Mouse (Mus musculus): Measurements from ENCODE around the gene Letmd1. TPM values are rescaled to one million over a fixed set of nuclear protein-coding genes. Genes with fewer than 3 reads are reported as not detected.
A peak's percentile ranks its signal among the peaks of the same experiment; 100 is the strongest.

Gene Letmd1
- polyA plus RNA-seq, 1 experiment = 589 TPM

- Histone ChIP-seq H3K27ac (replicated peaks; ENCODE audit: low read depth, low read length) (peak overlapping the region; percentile 78), H3K4me3 (ENCODE audit: insufficient read depth, low read depth, low read length) (no peak overlapping the region), H3K4me1 (ENCODE audit: control insufficient read depth, insufficient read depth, insufficient read length, low read length) (no peaks in the 10 kb centered on the region)
Measured at GRCm38 (mm10) chr15:100436112-100436511, 32.7 kb upstream of the Letmd1 start.

- Histone ChIP-seq H3K27ac (replicated peaks; ENCODE audit: low read depth, low read length) (peak overlapping the region; percentile 69), H3K4me1 (ENCODE audit: control insufficient read depth, insufficient read depth, insufficient read length, low read length) (no peaks in the 10 kb centered on the region), H3K4me3 (ENCODE audit: insufficient read depth, low read depth, low read length) (no peak overlapping the region)
Measured at GRCm38 (mm10) chr15:100436518-100436917, 32.3 kb upstream of the Letmd1 start.

- peak overlapping the region; percentile 59 for H3K4me3 ChIP-seq (ENCODE audit: insufficient read depth, low read depth, low read length)
- H3K27ac ChIP-seq (replicated peaks; ENCODE audit: low read depth, low read length) = peak overlapping the region; percentile 88
- no peaks in the 10 kb centered on the region for H3K4me1 ChIP-seq (ENCODE audit: control insufficient read depth, insufficient read depth, insufficient read length, low read length)
Measured at GRCm38 (mm10) chr15:100443126-100443922, 25.5 kb upstream of the Letmd1 start.

- no peak overlapping the region for H3K27ac ChIP-seq (replicated peaks; ENCODE audit: low read depth, low read length)
- no peak overlapping the region for H3K4me3 ChIP-seq (ENCODE audit: insufficient read depth, low read depth, low read length)
- no peaks in the 10 kb centered on the region for H3K4me1 ChIP-seq (ENCODE audit: control insufficient read depth, insufficient read depth, insufficient read length, low read length)
Measured at GRCm38 (mm10) chr15:100446887-100447286, 21.9 kb upstream of the Letmd1 start.

- Histone ChIP-seq H3K4me1 (ENCODE audit: control insufficient read depth, insufficient read depth, insufficient read length, low read length) (no peaks in the 10 kb centered on the region), H3K27ac (replicated peaks; ENCODE audit: low read depth, low read length) (no peak overlapping the region), H3K4me3 (ENCODE audit: insufficient read depth, low read depth, low read length) (no peak overlapping the region)
Measured at GRCm38 (mm10) chr15:100448572-100448971, 20.3 kb upstream of the Letmd1 start.

GRCm38 (mm10) chr15:100449495-100449894, 19.3 kb upstream of the Letmd1 start:
- no peaks in the 10 kb centered on the region for H3K4me1 ChIP-seq (ENCODE audit: control insufficient read depth, insufficient read depth, insufficient read length, low read length)
- H3K27ac ChIP-seq (replicated peaks; ENCODE audit: low read depth, low read length) = peak overlapping the region; percentile 39; the same call in 1 of the 2 replicates
- no peak overlapping the region for H3K4me3 ChIP-seq (ENCODE audit: insufficient read depth, low read depth, low read length)

GRCm38 (mm10) chr15:100451245-100451644, 17.6 kb upstream of the Letmd1 start:
- Histone ChIP-seq H3K4me1 (ENCODE audit: control insufficient read depth, insufficient read depth, insufficient read length, low read length) (no peaks in the 10 kb centered on the region), H3K27ac (replicated peaks; ENCODE audit: low read depth, low read length) (no peak overlapping the region), H3K4me3 (ENCODE audit: insufficient read depth, low read depth, low read length) (no peak overlapping the region)

GRCm38 (mm10) chr15:100452486-100452885, 16.3 kb upstream of the Letmd1 start:
- Histone ChIP-seq H3K4me3 (ENCODE audit: insufficient read depth, low read depth, low read length) (no peak overlapping the region), H3K27ac (replicated peaks; ENCODE audit: low read depth, low read length) (no peak overlapping the region), H3K4me1 (ENCODE audit: control insufficient read depth, insufficient read depth, insufficient read length, low read length) (no peaks in the 10 kb centered on the region)

GRCm38 (mm10) chr15:100456356-100456991, 12.3 kb upstream of the Letmd1 start:
- H3K4me3 ChIP-seq (ENCODE audit: insufficient read depth, low read depth, low read length) = no peak overlapping the region
- H3K27ac ChIP-seq (replicated peaks; ENCODE audit: low read depth, low read length) = 0 out of 2 replicates have a peak overlapping the region, but pooled peaks have one; percentile 21
- no peaks in the 10 kb centered on the region for H3K4me1 ChIP-seq (ENCODE audit: control insufficient read depth, insufficient read depth, insufficient read length, low read length)

- Histone ChIP-seq H3K4me3 (ENCODE audit: insufficient read depth, low read depth, low read length) (no peak overlapping the region), H3K27ac (replicated peaks; ENCODE audit: low read depth, low read length) (no peak overlapping the region), H3K4me1 (ENCODE audit: control insufficient read depth, insufficient read depth, insufficient read length, low read length) (no peaks in the 10 kb centered on the region)
Measured at GRCm38 (mm10) chr15:100457340-100457739, 11.5 kb upstream of the Letmd1 start.

- Histone ChIP-seq H3K4me1 (ENCODE audit: control insufficient read depth, insufficient read depth, insufficient read length, low read length) (no peaks in the 10 kb centered on the region), H3K27ac (replicated peaks; ENCODE audit: low read depth, low read length) (no peak overlapping the region), H3K4me3 (ENCODE audit: insufficient read depth, low read depth, low read length) (no peak overlapping the region)
Measured at GRCm38 (mm10) chr15:100458055-100458454, 10.8 kb upstream of the Letmd1 start.

- Histone ChIP-seq H3K4me3 (ENCODE audit: insufficient read depth, low read depth, low read length) (no peak overlapping the region), H3K27ac (replicated peaks; ENCODE audit: low read depth, low read length) (no peak overlapping the region), H3K4me1 (ENCODE audit: control insufficient read depth, insufficient read depth, insufficient read length, low read length) (no peaks in the 10 kb centered on the region)
Measured at GRCm38 (mm10) chr15:100460942-100461341, 7.9 kb upstream of the Letmd1 start.

- H3K27ac ChIP-seq (replicated peaks; ENCODE audit: low read depth, low read length) = peak overlapping the region; percentile 26; the same call in 1 of the 2 replicates
- no peak overlapping the region for H3K4me3 ChIP-seq (ENCODE audit: insufficient read depth, low read depth, low read length)
- no peaks in the 10 kb centered on the region for H3K4me1 ChIP-seq (ENCODE audit: control insufficient read depth, insufficient read depth, insufficient read length, low read length)
Measured at GRCm38 (mm10) chr15:100461646-100462045, 7.2 kb upstream of the Letmd1 start.

- no peak overlapping the region for H3K4me3 ChIP-seq (ENCODE audit: insufficient read depth, low read depth, low read length)
- H3K4me1 ChIP-seq (ENCODE audit: control insufficient read depth, insufficient read depth, insufficient read length, low read length) = no peaks in the 10 kb centered on the region
- peak overlapping the region; percentile 26; the same call in 1 of the 2 replicates for H3K27ac ChIP-seq (replicated peaks; ENCODE audit: low read depth, low read length)
Measured at GRCm38 (mm10) chr15:100462086-100462485, 6.7 kb upstream of the Letmd1 start.

- H3K4me3 ChIP-seq (ENCODE audit: insufficient read depth, low read depth, low read length) = no peak overlapping the region
- H3K4me1 ChIP-seq (ENCODE audit: control insufficient read depth, insufficient read depth, insufficient read length, low read length) = no peaks in the 10 kb centered on the region
- H3K27ac ChIP-seq (replicated peaks; ENCODE audit: low read depth, low read length) = no peak overlapping the region
Measured at GRCm38 (mm10) chr15:100463712-100464111, 5.1 kb upstream of the Letmd1 start.

GRCm38 (mm10) chr15:100465432-100465831, 3.4 kb upstream of the Letmd1 start:
- Histone ChIP-seq H3K4me1 (ENCODE audit: control insufficient read depth, insufficient read depth, insufficient read length, low read length) (no peaks in the 10 kb centered on the region), H3K4me3 (ENCODE audit: insufficient read depth, low read depth, low read length) (no peak overlapping the region), H3K27ac (replicated peaks; ENCODE audit: low read depth, low read length) (no peak overlapping the region)

All from brown adipose tissue, adult 24 weeks (tissue).